Mouse (Mus musculus): ENCODE measurements around the gene Derl3. TPM values are rescaled to one million over a fixed set of nuclear protein-coding genes. Genes with fewer than 3 reads are reported as not detected.

Gene Derl3
- polyA plus RNA-seq, 1 experiment from 2014 or later, result 1.7 TPM

- H3K4me3 ChIP-seq (ENCODE audit: control insufficient read depth in 1 of 2, insufficient read depth in 1 of 2, low read depth in 1 of 2, low read length in 2 of 2), result 0 out of 4 replicates have a peak overlapping the region, but pooled peaks of 1 of the 2 experiments have one; percentile 36
- H3K27ac ChIP-seq (replicated peaks in 1 of 2; ENCODE audit: control insufficient read depth in 1 of 2, insufficient read depth in 1 of 2, low read depth in 2 of 2, low read length in 2 of 2), result peak overlapping the region in 1 of 2 experiments; percentile 76; a peak in 3 of 4 replicates
- no peak for ATAC-seq (ENCODE audit: insufficient number of reproducible peaks, insufficient read depth, low FRiP score, low read depth)
- H3K36me3 ChIP-seq (ENCODE audit: control insufficient read depth, insufficient read depth, low read length), result no peaks in the 10 kb centered on the region
- H3K9ac ChIP-seq (ENCODE audit: low read length), result peak overlapping the region; percentile 65
- H3K27me3 ChIP-seq (ENCODE audit: control insufficient read depth, insufficient read depth, low read length), result no peaks in the 10 kb centered on the region
- no peaks in the 10 kb centered on the region for H3K9me3 ChIP-seq (ENCODE audit: control insufficient read depth, low read length)
- peak overlapping the region; percentile 71 for H3K4me2 ChIP-seq (ENCODE audit: low read length)
- H3K4me1 ChIP-seq (ENCODE audit: control insufficient read depth in 2 of 2, insufficient read depth in 2 of 2, low read length in 2 of 2), result peaks cover 4 to 14% of the 10 kb centered on the region in 2 experiments
- 31% methylated on average over 10 of the region's 10 CpGs for WGBS
Measured at GRCm38 (mm10) chr10:75873543-75874170, 19.6 kb upstream of the Derl3 start.

GRCm38 (mm10) chr10:75878836-75879235, 14.4 kb upstream of the Derl3 start:
- peaks cover under 1 to 2% of the 10 kb centered on the region in 2 experiments for H3K4me1 ChIP-seq (ENCODE audit: control insufficient read depth in 2 of 2, insufficient read depth in 2 of 2, low read length in 2 of 2)
- H3K4me3 ChIP-seq (ENCODE audit: control insufficient read depth in 1 of 2, insufficient read depth in 1 of 2, low read depth in 1 of 2, low read length in 2 of 2), result no peak overlapping the region
- H3K27ac ChIP-seq (replicated peaks in 1 of 2; ENCODE audit: control insufficient read depth in 1 of 2, insufficient read depth in 1 of 2, low read depth in 2 of 2, low read length in 2 of 2), result no peak overlapping the region
- no peak for ATAC-seq (ENCODE audit: insufficient number of reproducible peaks, insufficient read depth, low FRiP score, low read depth)
- H3K9ac ChIP-seq (ENCODE audit: low read length), result no peak overlapping the region
- WGBS, result 75% methylated on average over 3 of the region's 3 CpGs
- no peak overlapping the region for H3K4me2 ChIP-seq (ENCODE audit: low read length)
- no peaks in the 10 kb centered on the region for H3K9me3 ChIP-seq (ENCODE audit: control insufficient read depth, low read length)
- no peaks in the 10 kb centered on the region for H3K27me3 ChIP-seq (ENCODE audit: control insufficient read depth, insufficient read depth, low read length)
- no peaks in the 10 kb centered on the region for H3K36me3 ChIP-seq (ENCODE audit: control insufficient read depth, insufficient read depth, low read length)

- no peak overlapping the region for H3K9ac ChIP-seq (ENCODE audit: low read length)
- ATAC-seq (ENCODE audit: insufficient number of reproducible peaks, insufficient read depth, low FRiP score, low read depth), result no peak
- 89% methylated on average over 10 of the region's 10 CpGs for WGBS
Measured at GRCm38 (mm10) chr10:75880351-75880750, 12.9 kb upstream of the Derl3 start.

GRCm38 (mm10) chr10:75880771-75881577, 12.2 kb upstream of the Derl3 start:
- H3K4me3 ChIP-seq (ENCODE audit: control insufficient read depth in 1 of 2, insufficient read depth in 1 of 2, low read depth in 1 of 2, low read length in 2 of 2), result no peak overlapping the region
- 59% methylated on average over 6 of the region's 6 CpGs for WGBS
- peak overlapping the region in 1 of 2 experiments; percentile 24; a peak in 1 of 4 replicates for H3K27ac ChIP-seq (replicated peaks in 1 of 2; ENCODE audit: control insufficient read depth in 1 of 2, insufficient read depth in 1 of 2, low read depth in 2 of 2, low read length in 2 of 2)
- H3K4me2 ChIP-seq (ENCODE audit: low read length), result no peak overlapping the region
- ATAC-seq (ENCODE audit: insufficient number of reproducible peaks, insufficient read depth, low FRiP score, low read depth), result no peak
- H3K27me3 ChIP-seq (ENCODE audit: control insufficient read depth, insufficient read depth, low read length), result no peaks in the 10 kb centered on the region
- H3K9ac ChIP-seq (ENCODE audit: low read length), result no peak overlapping the region
- no peaks in the 10 kb centered on the region for H3K9me3 ChIP-seq (ENCODE audit: control insufficient read depth, low read length)
- H3K36me3 ChIP-seq (ENCODE audit: control insufficient read depth, insufficient read depth, low read length), result no peaks in the 10 kb centered on the region
- peaks cover 0 to 2% of the 10 kb centered on the region in 2 experiments; a peak in 1 of 4 replicates for H3K4me1 ChIP-seq (ENCODE audit: control insufficient read depth in 2 of 2, insufficient read depth in 2 of 2, low read length in 2 of 2)

More at GRCm38 (mm10) chr10:75880351-75880750, 12.9 kb upstream of the Derl3 start:
- Histone ChIP-seq H3K4me1 (ENCODE audit: control insufficient read depth in 2 of 2, insufficient read depth in 2 of 2, low read length in 2 of 2) (peaks cover 0 to 2% of the 10 kb centered on the region in 2 experiments; a peak in 1 of 4 replicates), H3K27me3 (ENCODE audit: control insufficient read depth, insufficient read depth, low read length) (no peaks in the 10 kb centered on the region), H3K4me2 (ENCODE audit: low read length) (no peak overlapping the region), H3K4me3 (ENCODE audit: control insufficient read depth in 1 of 2, insufficient read depth in 1 of 2, low read depth in 1 of 2, low read length in 2 of 2) (no peak overlapping the region), H3K9me3 (ENCODE audit: control insufficient read depth, low read length) (no peaks in the 10 kb centered on the region), H3K36me3 (ENCODE audit: control insufficient read depth, insufficient read depth, low read length) (no peaks in the 10 kb centered on the region), H3K27ac (replicated peaks in 1 of 2; ENCODE audit: control insufficient read depth in 1 of 2, insufficient read depth in 1 of 2, low read depth in 2 of 2, low read length in 2 of 2) (no peak overlapping the region)

GRCm38 (mm10) chr10:75881578-75882432, 11.4 kb upstream of the Derl3 start:
- H3K4me2 ChIP-seq (ENCODE audit: low read length), result no peak overlapping the region
- 23% methylated on average over 20 of the region's 20 CpGs for WGBS

GRCm38 (mm10) chr10:75882433-75883231, 10.6 kb upstream of the Derl3 start:
- Histone ChIP-seq H3K4me1 (ENCODE audit: control insufficient read depth in 2 of 2, insufficient read depth in 2 of 2, low read length in 2 of 2) (peaks cover 0 to 2% of the 10 kb centered on the region in 2 experiments; a peak in 1 of 4 replicates), H3K27ac (replicated peaks in 1 of 2; ENCODE audit: control insufficient read depth in 1 of 2, insufficient read depth in 1 of 2, low read depth in 2 of 2, low read length in 2 of 2) (no peak overlapping the region), H3K9ac (ENCODE audit: low read length) (0 out of 2 replicates have a peak overlapping the region, but pooled peaks have one; percentile 12), H3K4me3 (ENCODE audit: control insufficient read depth in 1 of 2, insufficient read depth in 1 of 2, low read depth in 1 of 2, low read length in 2 of 2) (no peak overlapping the region; a peak in 1 of 4 replicates), H3K27me3 (ENCODE audit: control insufficient read depth, insufficient read depth, low read length) (no peaks in the 10 kb centered on the region), H3K9me3 (ENCODE audit: control insufficient read depth, low read length) (no peaks in the 10 kb centered on the region), H3K36me3 (ENCODE audit: control insufficient read depth, insufficient read depth, low read length) (no peaks in the 10 kb centered on the region), H3K4me2 (ENCODE audit: low read length) (peak overlapping the region; percentile 33)
- ATAC-seq (ENCODE audit: insufficient number of reproducible peaks, insufficient read depth, low FRiP score, low read depth), result no peak
- 13% methylated on average over 15 of the region's 15 CpGs for whole genome bisulfite sequencing

More at GRCm38 (mm10) chr10:75881578-75882432, 11.4 kb upstream of the Derl3 start:
- Histone ChIP-seq H3K36me3 (ENCODE audit: control insufficient read depth, insufficient read depth, low read length) (no peaks in the 10 kb centered on the region), H3K4me3 (ENCODE audit: control insufficient read depth in 1 of 2, insufficient read depth in 1 of 2, low read depth in 1 of 2, low read length in 2 of 2) (no peak overlapping the region), H3K9ac (ENCODE audit: low read length) (no peak overlapping the region), H3K27me3 (ENCODE audit: control insufficient read depth, insufficient read depth, low read length) (no peaks in the 10 kb centered on the region), H3K9me3 (ENCODE audit: control insufficient read depth, low read length) (no peaks in the 10 kb centered on the region), H3K27ac (replicated peaks in 1 of 2; ENCODE audit: control insufficient read depth in 1 of 2, insufficient read depth in 1 of 2, low read depth in 2 of 2, low read length in 2 of 2) (peak overlapping the region in 1 of 2 experiments; percentile 24; a peak in 1 of 4 replicates), H3K4me1 (ENCODE audit: control insufficient read depth in 2 of 2, insufficient read depth in 2 of 2, low read length in 2 of 2) (peaks cover 0 to 2% of the 10 kb centered on the region in 2 experiments; a peak in 1 of 4 replicates)
- ATAC-seq (ENCODE audit: insufficient number of reproducible peaks, insufficient read depth, low FRiP score, low read depth), result no peak
